Mouse (Mus musculus): Measurements from ENCODE around the gene Sorcs3. TPM values are rescaled to one million over a fixed set of nuclear protein-coding genes. Genes with fewer than 3 reads are reported as not detected.

Gene Sorcs3
- total RNA-seq, 2 experiments from 2014 or later: not detected

DNA sequence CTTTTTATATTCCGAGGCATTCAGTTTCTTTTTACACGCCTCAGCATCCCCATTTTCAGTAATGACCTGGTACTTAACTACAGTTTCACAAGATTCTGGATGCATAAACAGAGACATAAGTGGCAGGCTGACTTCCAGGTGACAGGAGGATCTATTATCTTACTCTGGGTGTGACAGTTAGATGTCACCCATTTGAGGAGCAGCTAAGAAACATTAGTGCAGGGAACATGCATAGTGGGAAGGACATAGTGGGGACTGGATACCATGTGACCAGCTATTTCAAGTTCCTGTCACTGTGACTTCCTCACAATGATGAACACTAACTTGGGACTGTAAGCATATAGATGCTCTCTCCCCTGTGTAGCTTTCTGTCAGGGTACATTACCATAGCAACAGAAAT is 156.3 kb downstream of the Sorcs3 start:
- intact Hi-C loops (cut with DNase I): no loop called here
- no peak for DNase-seq

GRCm38 (mm10) chr19:48368056-48368455 is 162.2 kb downstream of the Sorcs3 start:
- intact Hi-C loops (cut with DNase I): no loop called here
- DNase-seq: no peak

DNA sequence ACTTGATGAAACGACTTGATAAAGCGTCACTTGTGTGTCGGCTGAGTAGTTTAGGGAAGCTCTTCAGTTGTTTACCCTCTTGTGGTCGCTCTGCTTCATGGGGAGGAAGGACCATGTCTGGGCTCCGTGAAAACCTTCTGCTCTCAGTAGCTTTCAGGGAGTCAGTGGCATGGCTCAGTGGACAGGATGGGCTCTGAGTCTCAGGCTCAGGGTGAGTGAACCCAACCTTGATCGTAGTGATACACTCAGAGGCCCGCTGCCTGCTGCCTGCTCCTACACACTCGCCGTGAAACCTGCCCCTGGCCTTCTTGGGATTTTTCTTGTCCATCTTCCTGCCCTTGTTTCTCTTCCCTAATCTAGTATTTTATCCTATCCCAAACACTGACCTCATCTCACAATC is 166.0 kb downstream of the Sorcs3 start:
- intact Hi-C loops (cut with DNase I): no loop called here
- DNase-seq: no peak

DNA sequence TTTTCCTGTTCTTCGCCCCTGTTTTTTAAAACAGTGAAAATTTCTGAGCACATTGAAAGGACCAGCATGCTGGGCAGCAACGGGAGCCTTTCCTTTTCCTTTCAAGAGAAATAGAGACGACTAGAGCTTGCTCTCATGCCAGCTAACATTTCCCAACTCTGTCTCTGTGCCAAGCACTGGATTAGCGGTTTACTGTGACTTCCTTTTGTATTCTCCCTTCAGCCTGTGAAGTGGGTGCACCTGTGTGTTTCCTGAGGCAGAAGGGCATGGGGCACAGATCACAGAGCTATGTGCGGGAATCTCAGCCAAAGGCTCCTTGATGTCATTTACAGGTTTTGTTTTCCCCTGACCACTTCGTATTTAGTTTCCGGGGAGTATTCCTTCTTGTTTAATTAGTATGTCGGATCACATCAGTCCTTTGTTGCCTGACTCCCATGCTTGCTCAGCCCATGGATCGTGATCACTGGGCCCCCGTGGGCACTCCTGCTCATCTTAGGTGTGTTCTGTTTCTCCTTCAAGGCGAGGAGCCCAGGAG is 172.2 kb downstream of the Sorcs3 start:
- DNase-seq: no peak
- intact Hi-C loops (cut with DNase I): no loop called here

GRCm38 (mm10) chr19:48391551-48391950 is 185.7 kb downstream of the Sorcs3 start:
- intact Hi-C loops (cut with DNase I): no loop called here
- DNase-seq: no peak

- intact Hi-C loops (cut with DNase I): no loop called here
- no peak for DNase-seq
Measured at GRCm38 (mm10) chr19:48404774-48405495, 199.1 kb downstream of the Sorcs3 start.

DNA sequence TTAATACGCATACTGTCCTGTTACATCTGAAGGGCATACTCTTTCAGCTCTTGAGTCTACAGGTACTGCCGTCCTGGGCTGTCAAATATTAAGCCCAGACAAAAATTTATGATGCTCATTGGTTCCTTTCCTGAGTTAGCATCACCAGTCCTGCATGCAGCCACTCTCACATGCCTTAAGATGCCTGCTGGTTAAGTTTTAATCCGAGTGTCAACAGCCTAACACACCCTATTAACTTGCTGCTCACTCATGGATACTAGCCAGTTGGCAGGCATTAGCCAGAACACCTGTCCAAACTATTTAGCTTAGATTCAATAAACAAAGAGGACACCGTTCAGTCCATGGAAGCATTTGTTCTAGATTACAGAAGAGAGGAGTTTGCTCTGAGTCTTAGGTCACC is 202.4 kb downstream of the Sorcs3 start:
- intact Hi-C loops (cut with DNase I): no loop called here
- DNase-seq: no peak

- no peak for DNase-seq
- intact Hi-C loops (cut with DNase I): no loop called here
Measured at GRCm38 (mm10) chr19:48411332-48411731, 205.5 kb downstream of the Sorcs3 start.

GRCm38 (mm10) chr19:48413836-48414235 is 208.0 kb downstream of the Sorcs3 start:
- DNase-seq: no peak
- intact Hi-C loops (cut with DNase I): no loop called here

DNA sequence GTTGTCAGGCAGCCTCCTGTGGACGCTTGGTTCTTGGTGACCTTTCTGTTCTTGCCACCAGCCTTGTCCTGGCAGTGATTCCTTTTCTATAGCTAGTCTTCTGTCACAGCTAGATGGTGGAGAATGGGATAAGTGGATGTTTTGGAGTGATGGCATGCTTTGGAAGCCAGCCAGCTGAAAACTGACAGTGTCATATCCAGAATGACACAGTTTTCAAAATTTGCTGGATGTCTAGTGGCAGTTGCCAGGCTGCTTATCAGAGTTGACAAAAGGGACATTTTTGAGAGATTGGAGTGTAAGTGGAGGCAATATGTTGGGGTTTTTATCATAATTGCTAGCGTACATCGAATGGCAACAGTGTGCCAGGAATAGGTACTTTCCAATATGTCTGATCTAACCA is 212.5 kb downstream of the Sorcs3 start:
- intact Hi-C loops (cut with DNase I): no loop called here
- no peak for DNase-seq

DNA sequence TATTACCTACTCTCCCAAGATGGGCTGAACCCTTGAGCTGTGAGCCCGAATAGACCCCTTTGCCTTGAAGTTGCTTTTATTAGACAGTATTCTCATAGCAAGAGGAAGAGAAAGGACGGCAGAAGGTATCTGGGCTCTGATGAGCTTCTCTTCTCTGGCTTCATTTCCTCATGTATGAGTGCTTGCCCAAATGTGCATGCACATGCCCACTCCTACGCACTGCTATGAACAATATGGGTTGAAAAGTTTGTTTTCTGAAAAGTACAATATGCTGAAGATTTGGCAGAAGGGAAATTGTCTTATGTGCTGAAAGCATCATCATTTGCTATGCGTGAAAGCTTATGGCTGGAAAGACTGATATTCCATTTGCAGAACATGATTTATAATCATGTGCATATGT is 223.4 kb downstream of the Sorcs3 start:
- no peak for DNase-seq
- intact Hi-C loops (cut with DNase I): no loop called here

- intact Hi-C loops (cut with DNase I): no loop called here
Measured at GRCm38 (mm10) chr19:48429755-48430154, 223.9 kb downstream of the Sorcs3 start.

DNA sequence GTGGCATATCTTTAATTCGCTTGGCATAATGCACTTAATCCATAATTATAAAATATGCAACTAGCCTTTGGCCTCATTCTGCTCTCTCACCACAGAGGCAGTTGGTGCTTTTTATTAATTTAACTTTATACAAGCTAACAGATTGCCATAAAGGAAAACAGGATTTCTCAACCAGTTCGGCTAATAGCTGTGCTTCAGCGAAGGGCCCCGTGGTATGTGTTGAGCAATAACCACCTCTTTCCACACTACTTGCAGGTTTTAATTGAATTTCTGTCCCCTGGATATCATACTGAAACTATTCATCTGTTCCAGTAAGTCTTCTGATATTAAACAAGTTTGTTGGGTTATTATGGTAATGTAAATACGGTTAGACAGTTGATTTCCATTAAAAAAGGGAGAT is 224.5 kb downstream of the Sorcs3 start:
- intact Hi-C loops (cut with DNase I): no loop called here
- no peak for DNase-seq

More at GRCm38 (mm10) chr19:48429755-48430154, 223.9 kb downstream of the Sorcs3 start:
- DNase-seq: no peak

- intact Hi-C loops (cut with DNase I): no loop called here
- no peak for DNase-seq
Measured at GRCm38 (mm10) chr19:48438450-48438849, 232.6 kb downstream of the Sorcs3 start.

- intact Hi-C loops (cut with DNase I): no loop called here
- DNase-seq: no peak
Measured at GRCm38 (mm10) chr19:48461141-48461540, 255.3 kb downstream of the Sorcs3 start.

DNA sequence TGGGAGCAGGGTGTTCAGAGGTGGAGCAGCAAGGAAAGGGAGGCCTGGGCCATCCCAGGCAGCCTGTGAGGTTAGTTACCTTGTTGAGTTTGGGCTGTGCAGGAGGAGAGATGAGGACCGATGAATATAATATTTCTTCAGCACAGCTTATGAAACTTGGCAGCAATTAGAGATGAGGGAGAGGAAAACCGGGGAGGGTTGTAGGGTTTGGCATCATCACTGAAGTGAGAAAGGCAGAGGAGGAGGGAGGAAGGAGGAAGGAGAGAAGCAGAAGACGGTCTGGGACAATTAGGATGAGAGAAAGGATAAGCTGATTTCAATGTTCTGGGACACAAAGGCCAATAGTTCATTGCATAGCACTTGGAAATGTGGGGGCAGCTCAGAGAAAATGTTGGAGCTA is 256.6 kb downstream of the Sorcs3 start:
- no peak for DNase-seq
- intact Hi-C loops (cut with DNase I): no loop called here

DNA sequence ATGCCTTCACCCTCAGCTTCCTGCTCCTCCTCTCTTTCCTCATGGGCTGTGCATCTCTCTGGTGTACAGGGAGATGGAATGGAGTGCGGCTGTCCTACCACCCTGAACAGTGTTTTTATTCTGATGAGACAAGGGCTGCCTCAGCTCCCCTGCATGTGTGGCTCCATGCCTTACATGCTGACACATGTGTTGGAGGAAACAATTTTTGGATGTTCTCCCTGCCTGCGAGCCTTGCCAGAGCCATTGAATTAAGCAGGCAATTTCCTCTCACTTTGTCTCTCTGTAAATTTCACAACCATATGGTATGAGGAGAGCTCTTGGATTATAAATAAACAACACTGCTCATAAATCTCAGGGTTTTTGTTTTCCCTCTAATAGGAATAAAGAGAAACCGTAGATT is 257.7 kb downstream of the Sorcs3 start:
- intact Hi-C loops (cut with DNase I): no loop called here

GRCm38 (mm10) chr19:48467471-48467870 is 261.6 kb downstream of the Sorcs3 start:
- DNase-seq: no peak

More for the DNA sequence above, 257.7 kb downstream of the Sorcs3 start:
- DNase-seq: no peak

DNA sequence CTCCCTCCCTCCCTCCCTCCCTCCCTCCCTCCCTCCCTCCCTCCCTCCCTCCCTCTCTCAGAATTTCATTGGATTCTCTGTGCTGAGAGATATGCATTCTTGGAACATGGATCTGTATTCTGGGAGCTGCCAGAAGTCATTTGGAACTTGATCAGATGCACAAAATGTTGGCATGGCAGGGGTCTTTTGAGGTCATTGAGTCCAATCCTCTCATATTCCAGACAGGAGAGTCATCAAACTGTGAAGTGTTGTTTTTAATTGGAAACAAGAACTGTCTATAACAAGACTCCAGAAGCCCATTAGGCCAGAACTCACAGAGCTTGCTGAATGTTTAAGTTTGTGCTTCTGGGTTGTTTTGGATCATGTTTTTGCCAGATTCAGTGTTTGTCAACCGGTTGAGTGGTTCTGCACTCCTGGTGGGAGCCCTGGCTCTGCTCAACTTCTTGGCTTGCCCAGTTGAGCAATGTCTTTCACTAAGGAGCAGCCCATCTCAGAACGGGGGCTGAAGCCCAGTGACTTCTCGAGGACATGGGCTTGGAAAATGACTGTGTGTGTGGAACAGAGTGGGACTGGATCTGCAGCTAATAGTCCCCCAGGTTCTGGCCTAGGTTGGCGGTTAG is 264.1 kb downstream of the Sorcs3 start:
- intact Hi-C loops (cut with DNase I): no loop called here
- no peak for DNase-seq

More at GRCm38 (mm10) chr19:48467471-48467870, 261.6 kb downstream of the Sorcs3 start:
- intact Hi-C loops (cut with DNase I): no loop called here

GRCm38 (mm10) chr19:48471927-48472326 is 266.1 kb downstream of the Sorcs3 start:
- intact Hi-C loops (cut with DNase I): no loop called here
- DNase-seq: no peak

DNA sequence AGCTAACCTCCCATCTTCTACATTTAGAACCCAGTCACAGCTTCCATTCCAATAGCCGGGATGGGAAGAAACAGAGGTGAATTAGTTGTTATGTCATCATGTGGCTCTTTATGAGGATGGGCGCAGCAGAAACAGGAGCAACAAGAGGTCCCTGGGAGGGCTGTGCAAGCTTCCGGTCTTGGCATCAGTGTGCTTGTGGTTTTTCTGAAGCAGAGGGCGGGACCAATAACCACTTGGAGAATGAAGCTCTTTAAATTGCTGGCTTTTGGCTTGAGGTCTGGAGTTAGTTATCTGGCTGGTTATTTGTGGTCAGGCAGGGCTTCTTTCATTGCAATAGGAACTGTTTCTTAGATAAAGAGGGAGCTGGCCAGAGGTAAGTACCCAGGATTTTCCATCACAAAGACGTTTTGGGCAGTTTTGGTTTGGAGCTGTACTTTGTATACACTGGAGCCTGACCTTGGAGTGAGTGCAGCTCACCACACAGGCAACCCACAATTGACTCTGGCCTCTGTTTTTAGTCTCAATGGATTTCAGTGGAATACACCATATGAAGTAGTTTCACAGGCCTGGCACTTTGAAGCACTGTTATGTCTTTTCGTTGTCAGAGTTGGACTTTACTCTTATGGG is 270.1 kb downstream of the Sorcs3 start:
- intact Hi-C loops (cut with DNase I): no loop called here
- DNase-seq: no peak

DNA sequence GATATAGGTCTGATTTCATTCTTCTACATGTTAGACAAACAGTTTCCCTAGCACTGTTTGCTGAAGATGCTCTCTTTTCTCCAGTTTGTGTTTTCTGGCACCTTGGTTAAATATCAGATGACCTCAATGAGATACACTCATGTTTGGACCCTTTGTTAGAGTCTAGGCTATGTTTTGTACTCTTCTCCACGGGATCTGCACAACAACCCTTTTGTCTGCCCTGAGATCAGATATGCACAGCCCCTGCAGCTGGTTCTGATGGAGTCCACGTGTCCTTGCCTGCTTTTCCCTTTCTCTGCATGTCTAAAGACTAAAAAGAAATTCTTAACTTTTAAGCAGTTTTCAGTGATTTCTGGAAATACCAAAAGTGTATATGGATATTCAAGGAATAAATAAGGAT is 273.0 kb downstream of the Sorcs3 start:
- no peak for DNase-seq
- intact Hi-C loops (cut with DNase I): no loop called here

Measured in gastrocnemius, postnatal 36 days (tissue).